Mouse (Mus musculus) stomach, postnatal 0 days (tissue): ENCODE data around the gene Rps27rt. TPM values are rescaled to one million over a fixed set of nuclear protein-coding genes. Genes with fewer than 3 reads are reported as not detected.
"Not testable (repeated sequence)": the region's sequence is repeated elsewhere in the genome, so short reads cannot be mapped to it uniquely, and the experiment has no call there.

Source experiments
- ATAC-seq: fragments of 200-750 bp; cut with Nextera tagmentation; 2 replicates; pipeline ENCODE4 v1.8.0; 2017; ENCODE audit not compliant: low FRiP score, low TSS enrichment
- DNase-seq: peaks from one replicate; pipeline ENCODE4 v3.0.0-alpha.2; 2016; ENCODE audit warnings: low spot score
- H3K27ac ChIP-seq: fragments of 300-500 bp; sonication (generic); replicated peaks from 2 replicates; pipeline ENCODE4 v1.5.1; 2014; ENCODE audit warnings: mild to moderate bottlenecking, control low read depth
- H3K27me3 ChIP-seq: fragments of 300-500 bp; sonication (generic); 2 replicates; pipeline ENCODE4 v1.6.1; 2014; ENCODE audit warnings: low read length; ENCODE audit not compliant: control insufficient read depth, insufficient read depth
- H3K36me3 ChIP-seq: fragments of 300-500 bp; sonication (generic); 2 replicates; pipeline ENCODE4 v1.6.1; 2014; ENCODE audit warnings: low read length, mixed read lengths; ENCODE audit not compliant: control insufficient read depth, insufficient read depth
- H3K4me1 ChIP-seq: fragments of 300-500 bp; sonication (generic); replicated peaks from 2 replicates; pipeline ENCODE4 v1.6.1; 2014; ENCODE audit warnings: antibody characterized with exemption; ENCODE audit not compliant: control insufficient read depth, insufficient read depth
- H3K4me2 ChIP-seq: fragments of 300-500 bp; sonication (generic); replicated peaks from 2 replicates; pipeline ENCODE4 v1.6.1; 2014; ENCODE audit warnings: low read depth, mild to moderate bottlenecking, control low read depth, moderate library complexity
- H3K4me3 ChIP-seq: fragments of 300-500 bp; sonication (generic); 2 replicates; pipeline ENCODE4 v1.5.1; 2014; ENCODE audit warnings: low read depth, low read length, control low read depth
- H3K9ac ChIP-seq: fragments of 300-500 bp; sonication (generic); 2 replicates; pipeline ENCODE4 v1.6.1; 2014; ENCODE audit warnings: mild to moderate bottlenecking, low read length, control low read depth, mixed read lengths
- H3K9me3 ChIP-seq: fragments of 300-500 bp; sonication (generic); 2 replicates; pipeline ENCODE4 v1.6.1; 2016; ENCODE audit warnings: low read length; ENCODE audit not compliant: control insufficient read depth
- CTCF ChIP-seq: IDR thresholded peaks from 2 replicates; pipeline ENCODE4 v1.5.1; 2016; ENCODE audit warnings: antibody characterized with exemption, low read depth, mild to moderate bottlenecking, moderate library complexity
- EP300 ChIP-seq: optimal IDR thresholded peaks from 2 replicates; pipeline ENCODE3; 2016; ENCODE audit warnings: antibody characterized with exemption
- WGBS: fragments of 180-500 bp; shearing (Covaris S2); extraction: QIAGEN DNeasy Blood & Tissue Kit; methylation state at CpG from one replicate; pipeline ENCODE4 v1.1.7; 2014; 5-methylcytosine and 5-hydroxymethylcytosine counted together
- polyA plus RNA-seq: library from polyadenylated mRNA; unstranded; fragments of >200 nt; fragmentation: Nextera tagmentation; extraction: Ambion mirVana; gene quantifications from 2 replicates; pipeline ENCODE4 v1.2.1, GENCODE M21; 2015

Gene Rps27rt
- polyA plus RNA-seq, result 682 and 701 TPM in 2 replicates

- 91% methylated on average over 16 of the region's 16 CpGs for WGBS
- Histone ChIP-seq H3K9me3 (no peaks in the 10 kb centered on the region), H3K4me3 (no peak within 1 kb of the TSS), H3K36me3 (no peaks in the 10 kb centered on the region), H3K4me1 (0 out of 2 replicates have a peak, but pooled peaks cover 3% of the 10 kb centered on the region), H3K9ac (no peak within 1 kb of the TSS), H3K4me2 (no peak within 1 kb of the TSS), H3K27ac (no peak within 1 kb of the TSS), H3K27me3 (no peaks in the 10 kb centered on the region)
- ATAC-seq (no peak), DNase-seq (no peak)
- TF ChIP-seq CTCF (no peak), EP300 (no peak)
These were observed at the start of gene Rps27rt for GRCm38 (mm10) chr9:114982689-114983360. Gene Rps27rt (minus strand): TSS chr9:114982739.

GRCm38 (mm10) chr9:115031046-115031445 is 48.5 kb upstream of the Rps27rt start:
- H3K9ac ChIP-seq, DNase-seq, H3K27me3 ChIP-seq, H3K36me3 ChIP-seq, H3K9me3 ChIP-seq, H3K4me1 ChIP-seq, H3K27ac ChIP-seq, ATAC-seq, H3K4me2 ChIP-seq, H3K4me3 ChIP-seq: not testable (repeated sequence)
- WGBS, result 95% methylated on average over 1 of the region's 1 CpGs

DNA sequence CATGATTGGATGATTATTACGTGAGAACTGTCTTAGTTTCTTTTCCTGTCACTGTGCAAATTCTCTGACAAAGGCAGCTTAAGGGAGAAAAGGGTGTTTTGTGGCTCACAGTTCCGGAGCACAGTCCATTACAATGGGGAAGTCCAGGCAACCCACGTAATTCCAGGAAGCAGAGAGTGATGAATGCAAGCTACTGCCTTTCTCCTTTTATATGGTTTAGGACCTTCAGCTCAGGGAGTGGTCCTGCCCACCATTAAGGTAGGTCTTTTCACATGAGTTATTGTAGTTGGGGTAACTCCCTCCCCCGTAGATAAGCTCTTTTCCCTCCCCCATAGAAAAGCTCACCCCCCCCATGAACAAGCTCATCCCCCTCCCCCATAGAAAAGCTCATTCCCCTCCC is 48.0 kb upstream of the Rps27rt start:
- 82% methylated on average over 4 of the region's 4 CpGs for WGBS
- TF ChIP-seq EP300 (no peak), CTCF (no peak)
- no peaks in the 10 kb centered on the region for H3K4me1 ChIP-seq
- no peaks in the 10 kb centered on the region for H3K27me3 ChIP-seq
- H3K36me3 ChIP-seq, result no peaks in the 10 kb centered on the region
- ATAC-seq (no peak), DNase-seq (no peak)
- H3K27ac ChIP-seq, result no peak overlapping the region
- H3K4me3 ChIP-seq, result no peak overlapping the region
- no peak overlapping the region for H3K4me2 ChIP-seq
- H3K9ac ChIP-seq, result no peak overlapping the region
- no peaks in the 10 kb centered on the region for H3K9me3 ChIP-seq

- no peak for ATAC-seq
- Histone ChIP-seq H3K27ac (no peak overlapping the region), H3K4me2 (no peak overlapping the region), H3K4me1 (no peaks in the 10 kb centered on the region), H3K4me3 (no peak overlapping the region), H3K27me3 (no peaks in the 10 kb centered on the region), H3K36me3 (no peaks in the 10 kb centered on the region), H3K9me3 (no peaks in the 10 kb centered on the region), H3K9ac (no peak overlapping the region)
- no peak for TF ChIP-seq CTCF
- TF ChIP-seq EP300, result no peak
- DNase-seq, result no peak
- 35% methylated on average over 3 of the region's 3 CpGs for WGBS
These were observed 46.8 kb upstream of the Rps27rt start for GRCm38 (mm10) chr9:115029307-115029706.

DNA sequence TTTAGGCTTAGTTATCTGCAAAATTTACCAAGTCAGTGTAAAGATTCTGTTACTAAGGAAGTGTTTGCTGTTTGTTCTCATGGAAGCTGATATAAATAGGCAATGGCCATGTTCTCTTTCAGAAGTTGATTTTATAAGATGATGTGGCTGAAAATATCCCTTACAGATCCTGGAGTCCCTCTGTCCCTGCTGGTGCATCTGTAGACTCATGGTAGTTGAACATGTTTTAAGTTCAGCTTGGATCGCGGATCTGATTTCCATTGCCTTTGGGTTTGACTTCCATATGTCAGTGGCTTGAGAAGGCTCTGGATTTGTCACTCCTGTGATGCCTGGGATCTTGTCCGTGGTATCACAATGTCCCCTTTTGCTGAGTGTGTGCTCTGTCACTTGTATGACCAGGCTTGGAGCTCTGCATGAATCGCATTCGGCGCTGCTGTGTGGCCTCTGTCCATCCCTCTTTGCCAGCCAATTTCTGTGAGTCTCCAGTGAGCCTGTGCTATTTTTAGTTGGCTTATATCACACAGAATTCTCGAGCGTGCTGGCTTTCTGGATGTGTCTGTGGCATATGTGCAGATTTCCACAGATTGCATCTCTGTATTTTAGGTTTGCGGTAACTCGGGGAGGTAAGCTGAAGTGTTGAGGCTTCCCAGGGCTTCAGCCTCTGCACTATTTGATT is 41.3 kb upstream of the Rps27rt start:
- ATAC-seq, result no peak

DNA sequence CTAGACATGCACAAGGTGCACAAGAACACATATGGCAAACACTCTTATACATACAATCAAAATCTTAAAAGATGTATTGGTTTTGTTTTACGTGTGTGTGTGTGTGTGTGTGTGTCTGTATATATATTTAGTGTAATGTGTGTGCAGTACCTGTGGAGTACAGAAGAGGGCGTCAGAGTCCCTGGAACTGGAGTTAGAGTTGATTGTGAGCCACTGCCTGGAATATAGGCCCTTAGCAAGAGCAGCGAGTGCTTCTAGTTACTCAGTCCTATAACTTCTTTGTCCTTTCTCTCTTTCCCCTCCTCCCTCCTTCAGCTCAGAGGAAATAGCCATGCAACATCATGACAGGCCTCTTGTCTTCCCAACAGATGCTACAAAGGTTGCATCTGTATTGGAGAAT is 40.6 kb upstream of the Rps27rt start:
- 82% methylated on average over 3 of the region's 3 CpGs for WGBS
- ATAC-seq (no peak), DNase-seq (no peak)
- Histone ChIP-seq H3K36me3 (no peaks in the 10 kb centered on the region), H3K9me3 (no peaks in the 10 kb centered on the region), H3K27me3 (no peaks in the 10 kb centered on the region), H3K4me1 (no peaks in the 10 kb centered on the region), H3K4me3 (no peak overlapping the region), H3K27ac (no peak overlapping the region), H3K4me2 (no peak overlapping the region), H3K9ac (no peak overlapping the region)
- TF ChIP-seq EP300, result no peak
- TF ChIP-seq CTCF, result peak; percentile 30

More for the DNA sequence above, 41.3 kb upstream of the Rps27rt start:
- Histone ChIP-seq H3K36me3 (no peaks in the 10 kb centered on the region), H3K4me1 (no peaks in the 10 kb centered on the region), H3K27me3 (no peaks in the 10 kb centered on the region), H3K4me2 (no peak overlapping the region), H3K27ac (no peak overlapping the region), H3K9ac (no peak overlapping the region), H3K4me3 (no peak overlapping the region), H3K9me3 (no peaks in the 10 kb centered on the region)
- TF ChIP-seq CTCF, result no peak
- TF ChIP-seq EP300, result no peak
- DNase-seq, result no peak
- WGBS, result 81% methylated on average over 10 of the region's 10 CpGs
